Mouse (Mus musculus): ENCODE results near the gene E2f8. TPM values are rescaled to one million over a fixed set of nuclear protein-coding genes. Genes with fewer than 3 reads are reported as not detected.

Gene E2f8
- 6.5 and 6.7 TPM in 2 replicates for polyA plus RNA-seq (2012; rRNA removed)

DNA sequence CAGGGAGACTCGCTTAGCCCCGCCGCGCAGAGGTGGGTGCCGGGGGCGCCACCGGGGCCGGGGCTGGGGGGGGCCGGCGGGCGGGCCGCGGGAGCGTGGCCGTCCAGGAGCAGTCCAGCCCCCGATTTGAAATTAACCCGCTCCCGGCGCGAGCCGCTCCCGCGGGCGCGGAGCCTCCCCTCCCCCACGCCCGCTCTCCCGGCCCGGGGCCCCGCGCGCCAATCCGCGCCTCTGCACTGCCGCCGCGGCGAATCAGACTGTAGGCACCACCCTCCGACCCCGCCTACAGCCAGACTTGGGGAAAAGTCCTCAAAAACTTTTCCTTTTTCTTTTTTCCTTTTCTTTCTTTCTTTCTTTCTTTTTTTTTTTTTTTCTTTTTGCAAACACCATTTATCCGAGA is at the start of gene E2f8:
Gene E2f8, minus strand, starts transcription at position 111 of the 400 bp plus-strand sequence.
- TF ChIP-seq CTCF (IDR thresholded peaks at IDR 0.05; ENCODE audit: control insufficient read depth, insufficient read depth, insufficient replicate concordance, low read depth, low read length) (no peak), POLR2A (IDR thresholded peaks at IDR 0.05; ENCODE audit: control insufficient read depth, low read depth, low read length) (no peak)
- Histone ChIP-seq H3K4me1 (ENCODE audit: control insufficient read depth, insufficient read depth, low read length) (peaks cover 15% of the 10 kb centered on the region), H3K27me3 (ENCODE audit: control insufficient read depth, insufficient read depth, low read length) (no peaks in the 10 kb centered on the region), H3K27ac (ENCODE audit: control insufficient read depth, insufficient read depth, low read depth, low read length) (no peak within 1 kb of the TSS; the same call in 1 of the 2 replicates), H3K4me3 (ENCODE audit: control insufficient read depth, low read depth, low read length) (peak within 1 kb of the TSS; percentile 87), H3K36me3 (ENCODE audit: control insufficient read depth, insufficient read depth, low read length) (no peaks in the 10 kb centered on the region)

DNA sequence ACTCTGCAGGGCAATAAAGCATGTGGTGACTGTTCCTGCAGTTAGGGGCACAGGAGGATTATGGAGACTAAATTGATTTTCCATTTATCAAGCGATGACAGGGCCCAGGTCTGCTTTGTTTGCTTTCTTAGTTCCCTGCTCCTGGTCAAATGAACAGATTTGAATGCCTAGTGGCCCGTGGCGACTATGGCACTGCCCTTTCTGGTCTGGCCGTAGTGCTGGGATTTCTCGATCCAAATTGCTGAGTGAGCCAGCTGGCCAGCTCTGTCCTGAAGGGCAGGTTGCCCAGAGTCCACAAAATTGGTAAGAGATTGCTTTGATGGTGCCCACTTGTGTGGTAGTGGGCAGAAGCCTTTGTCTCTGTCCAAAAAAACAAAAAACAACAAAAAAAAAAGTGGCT is 49.0 kb upstream of the E2f8 start:
- Histone ChIP-seq H3K4me1 (ENCODE audit: control insufficient read depth, insufficient read depth, low read length) (no peaks in the 10 kb centered on the region), H3K4me3 (ENCODE audit: control insufficient read depth, low read depth, low read length) (no peak overlapping the region), H3K27me3 (ENCODE audit: control insufficient read depth, insufficient read depth, low read length) (no peaks in the 10 kb centered on the region), H3K36me3 (ENCODE audit: control insufficient read depth, insufficient read depth, low read length) (no peaks in the 10 kb centered on the region), H3K27ac (ENCODE audit: control insufficient read depth, insufficient read depth, low read depth, low read length) (no peak overlapping the region)
- no peak for TF ChIP-seq POLR2A (IDR thresholded peaks at IDR 0.05; ENCODE audit: control insufficient read depth, low read depth, low read length)
- TF ChIP-seq CTCF (IDR thresholded peaks at IDR 0.05; ENCODE audit: control insufficient read depth, insufficient read depth, insufficient replicate concordance, low read depth, low read length), result no peak

DNA sequence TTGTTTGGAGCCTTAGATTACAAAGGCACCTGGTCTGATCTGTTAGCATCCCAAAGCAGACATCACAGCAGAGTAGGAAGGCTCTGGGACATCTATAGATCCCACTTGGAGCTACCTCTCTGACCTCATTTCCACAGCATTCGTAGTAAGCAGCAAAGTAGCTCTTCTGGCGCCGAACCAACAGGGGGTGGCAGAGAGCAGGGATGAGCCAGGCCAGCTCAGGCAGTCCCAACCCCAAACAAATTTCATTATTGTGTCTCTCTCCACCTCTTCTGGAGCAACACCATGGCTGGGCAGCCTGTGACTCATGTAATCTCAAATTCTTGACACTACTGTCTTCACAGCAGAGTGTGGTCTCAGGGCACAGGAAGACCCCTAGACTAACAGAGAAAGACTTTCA is 47.0 kb upstream of the E2f8 start:
- Histone ChIP-seq H3K27me3 (ENCODE audit: control insufficient read depth, insufficient read depth, low read length) (no peaks in the 10 kb centered on the region), H3K27ac (ENCODE audit: control insufficient read depth, insufficient read depth, low read depth, low read length) (no peak overlapping the region), H3K4me1 (ENCODE audit: control insufficient read depth, insufficient read depth, low read length) (no peaks in the 10 kb centered on the region), H3K4me3 (ENCODE audit: control insufficient read depth, low read depth, low read length) (no peak overlapping the region), H3K36me3 (ENCODE audit: control insufficient read depth, insufficient read depth, low read length) (no peaks in the 10 kb centered on the region)
- no peak for TF ChIP-seq POLR2A (IDR thresholded peaks at IDR 0.05; ENCODE audit: control insufficient read depth, low read depth, low read length)
- peak; percentile 66; the same call in 1 of the 2 replicates for TF ChIP-seq CTCF (IDR thresholded peaks at IDR 0.05; ENCODE audit: control insufficient read depth, insufficient read depth, insufficient replicate concordance, low read depth, low read length)

- Histone ChIP-seq H3K36me3 (ENCODE audit: control insufficient read depth, insufficient read depth, low read length) (no peaks in the 10 kb centered on the region), H3K4me3 (ENCODE audit: control insufficient read depth, low read depth, low read length) (no peak overlapping the region), H3K27me3 (ENCODE audit: control insufficient read depth, insufficient read depth, low read length) (no peaks in the 10 kb centered on the region), H3K4me1 (ENCODE audit: control insufficient read depth, insufficient read depth, low read length) (no peaks in the 10 kb centered on the region), H3K27ac (ENCODE audit: control insufficient read depth, insufficient read depth, low read depth, low read length) (no peak overlapping the region)
- no peak for TF ChIP-seq CTCF (IDR thresholded peaks at IDR 0.05; ENCODE audit: control insufficient read depth, insufficient read depth, insufficient replicate concordance, low read depth, low read length)
- TF ChIP-seq POLR2A (IDR thresholded peaks at IDR 0.05; ENCODE audit: control insufficient read depth, low read depth, low read length), result no peak
Observed at GRCm38 (mm10) chr7:48925214-48925613, 43.8 kb upstream of the E2f8 start.

DNA sequence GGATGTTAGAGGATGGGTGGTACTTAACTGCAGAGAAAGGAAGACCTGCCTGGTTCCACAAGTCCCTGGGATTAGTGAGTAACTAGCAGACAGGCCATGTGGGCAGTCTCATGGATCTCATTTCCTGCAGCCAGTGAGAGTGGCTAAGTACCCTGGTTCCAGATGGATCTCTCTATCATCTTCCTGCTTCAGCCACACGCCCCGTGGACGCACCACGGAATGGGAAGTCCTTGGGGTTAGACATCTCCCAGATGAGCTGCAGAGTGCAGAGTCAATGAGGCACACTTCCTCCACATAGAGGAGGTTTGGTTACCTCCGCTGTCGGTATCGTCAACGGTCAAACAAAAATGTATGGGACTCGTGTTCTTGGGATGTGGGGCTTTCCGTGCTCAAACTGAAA is 42.2 kb upstream of the E2f8 start:
- no peaks in the 10 kb centered on the region for H3K27me3 ChIP-seq (ENCODE audit: control insufficient read depth, insufficient read depth, low read length)
- no peaks in the 10 kb centered on the region for H3K36me3 ChIP-seq (ENCODE audit: control insufficient read depth, insufficient read depth, low read length)
- TF ChIP-seq POLR2A (IDR thresholded peaks at IDR 0.05; ENCODE audit: control insufficient read depth, low read depth, low read length) (no peak), CTCF (IDR thresholded peaks at IDR 0.05; ENCODE audit: control insufficient read depth, insufficient read depth, insufficient replicate concordance, low read depth, low read length) (no peak)
- no peaks in the 10 kb centered on the region for H3K4me1 ChIP-seq (ENCODE audit: control insufficient read depth, insufficient read depth, low read length)
- H3K27ac ChIP-seq (ENCODE audit: control insufficient read depth, insufficient read depth, low read depth, low read length), result no peak overlapping the region
- no peak overlapping the region for H3K4me3 ChIP-seq (ENCODE audit: control insufficient read depth, low read depth, low read length)

- H3K4me3 ChIP-seq (ENCODE audit: control insufficient read depth, low read depth, low read length), result no peak overlapping the region
- H3K36me3 ChIP-seq (ENCODE audit: control insufficient read depth, insufficient read depth, low read length), result no peaks in the 10 kb centered on the region
- no peaks in the 10 kb centered on the region for H3K4me1 ChIP-seq (ENCODE audit: control insufficient read depth, insufficient read depth, low read length)
- H3K27ac ChIP-seq (ENCODE audit: control insufficient read depth, insufficient read depth, low read depth, low read length), result no peak overlapping the region
- no peak for TF ChIP-seq CTCF (IDR thresholded peaks at IDR 0.05; ENCODE audit: control insufficient read depth, insufficient read depth, insufficient replicate concordance, low read depth, low read length)
- no peak for TF ChIP-seq POLR2A (IDR thresholded peaks at IDR 0.05; ENCODE audit: control insufficient read depth, low read depth, low read length)
- no peaks in the 10 kb centered on the region for H3K27me3 ChIP-seq (ENCODE audit: control insufficient read depth, insufficient read depth, low read length)
Observed at GRCm38 (mm10) chr7:48918389-48918788, 37.0 kb upstream of the E2f8 start.

GRCm38 (mm10) chr7:48917988-48918387 is 36.6 kb upstream of the E2f8 start:
- Histone ChIP-seq H3K27ac (ENCODE audit: control insufficient read depth, insufficient read depth, low read depth, low read length) (no peak overlapping the region), H3K27me3 (ENCODE audit: control insufficient read depth, insufficient read depth, low read length) (no peaks in the 10 kb centered on the region), H3K4me1 (ENCODE audit: control insufficient read depth, insufficient read depth, low read length) (no peaks in the 10 kb centered on the region), H3K36me3 (ENCODE audit: control insufficient read depth, insufficient read depth, low read length) (no peaks in the 10 kb centered on the region), H3K4me3 (ENCODE audit: control insufficient read depth, low read depth, low read length) (no peak overlapping the region)
- TF ChIP-seq POLR2A (IDR thresholded peaks at IDR 0.05; ENCODE audit: control insufficient read depth, low read depth, low read length), result no peak
- no peak for TF ChIP-seq CTCF (IDR thresholded peaks at IDR 0.05; ENCODE audit: control insufficient read depth, insufficient read depth, insufficient replicate concordance, low read depth, low read length)

DNA sequence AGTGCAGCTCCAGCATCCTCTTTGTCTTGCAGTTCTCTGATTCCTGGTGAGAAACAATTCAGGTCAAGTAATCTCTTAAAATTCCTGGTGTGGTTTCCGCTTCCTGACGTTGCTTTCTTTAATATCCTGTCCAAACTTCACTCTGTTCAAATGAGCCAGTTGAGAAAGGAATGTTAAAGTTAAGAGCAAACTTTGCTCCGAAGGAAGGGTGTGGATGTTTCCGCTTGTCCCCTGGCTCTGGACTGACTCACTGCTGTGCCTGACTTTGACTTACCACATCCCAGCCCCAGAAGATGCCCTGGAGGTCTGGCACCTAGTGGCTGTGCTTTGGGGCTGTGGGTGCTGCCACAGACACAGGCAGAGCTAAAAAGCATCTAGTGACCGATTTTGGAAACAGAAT is 36.1 kb upstream of the E2f8 start:
- Histone ChIP-seq H3K36me3 (ENCODE audit: control insufficient read depth, insufficient read depth, low read length) (no peaks in the 10 kb centered on the region), H3K4me3 (ENCODE audit: control insufficient read depth, low read depth, low read length) (no peak overlapping the region), H3K4me1 (ENCODE audit: control insufficient read depth, insufficient read depth, low read length) (no peaks in the 10 kb centered on the region), H3K27ac (ENCODE audit: control insufficient read depth, insufficient read depth, low read depth, low read length) (no peak overlapping the region), H3K27me3 (ENCODE audit: control insufficient read depth, insufficient read depth, low read length) (no peaks in the 10 kb centered on the region)
- no peak for TF ChIP-seq POLR2A (IDR thresholded peaks at IDR 0.05; ENCODE audit: control insufficient read depth, low read depth, low read length)
- TF ChIP-seq CTCF (IDR thresholded peaks at IDR 0.05; ENCODE audit: control insufficient read depth, insufficient read depth, insufficient replicate concordance, low read depth, low read length), result no peak

Data from testis, adult 2 months (tissue).